Mouse (Mus musculus): Measurements from ENCODE around the gene Tlr3.

Tlr3 gene

DNA sequence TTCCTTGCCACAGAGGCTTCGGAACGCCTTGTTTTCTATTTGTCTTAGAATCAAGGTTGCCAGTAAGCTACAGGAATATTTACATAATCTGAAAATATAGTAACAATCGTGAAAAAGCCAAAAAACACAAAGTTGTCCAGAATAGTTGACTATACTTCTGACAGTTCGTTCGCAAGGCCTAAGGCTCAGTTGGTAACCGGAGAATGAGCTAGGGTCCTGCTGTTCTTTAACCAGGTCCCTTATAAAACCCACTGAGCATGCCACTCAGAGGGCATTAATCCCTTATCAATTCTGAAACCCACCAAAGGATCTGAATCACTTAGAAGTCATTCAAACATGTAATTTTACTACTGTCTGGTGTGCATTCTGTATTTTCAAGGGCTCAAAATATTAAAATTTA, 55.1 kb downstream of the Tlr3 start:
- no peak for DNase-seq (ENCODE audit: low spot score in 2 of 2)

Data from right cerebral cortex, adult 2 months (tissue).